Mouse (Mus musculus) kidney, postnatal 36 days (tissue): Measurements from ENCODE around the gene Fam189a1.

ENCODE experiments used
- DNase-seq, 2 experiments: peaks; one replicate each; pipeline ENCODE4 v3.0.0; 2021 to 2022; ENCODE audit warnings: mixed read lengths in 2 of 2

Gene Fam189a1

GRCm38 (mm10) chr7:65156514-65156911, at the start of gene Fam189a1:
Fam189a1 (minus strand) TSS chr7:65156570.
- peak in 1 of 2 experiments; percentile 6 for DNase-seq

GRCm38 (mm10) chr7:65206021-65206420, 49.7 kb upstream of the Fam189a1 start:
- DNase-seq: no peak

GRCm38 (mm10) chr7:65202719-65203118, 46.3 kb upstream of the Fam189a1 start:
- no peak for DNase-seq

GRCm38 (mm10) chr7:65180694-65181093, 24.3 kb upstream of the Fam189a1 start:
- no peak for DNase-seq

- no peak for DNase-seq
Measured at GRCm38 (mm10) chr7:65170762-65171161, 14.4 kb upstream of the Fam189a1 start.

GRCm38 (mm10) chr7:65157031-65158025, 958 bp upstream of the Fam189a1 start:
- DNase-seq: no peak

- peak in 1 of 2 experiments; percentile 23 for DNase-seq
Measured at GRCm38 (mm10) chr7:65155628-65156513, 499 bp downstream of the Fam189a1 start.

- no peak for DNase-seq
Measured at GRCm38 (mm10) chr7:65154576-65154975, 1.8 kb downstream of the Fam189a1 start.

- DNase-seq: no peak
Measured at GRCm38 (mm10) chr7:65153846-65154245, 2.5 kb downstream of the Fam189a1 start.

GRCm38 (mm10) chr7:65151526-65151925, 4.8 kb downstream of the Fam189a1 start:
- DNase-seq: no peak

- no peak for DNase-seq
Measured at GRCm38 (mm10) chr7:65149040-65149439, 7.3 kb downstream of the Fam189a1 start.

GRCm38 (mm10) chr7:65144881-65145280, 11.5 kb downstream of the Fam189a1 start:
- no peak for DNase-seq

GRCm38 (mm10) chr7:65141907-65142698, 14.3 kb downstream of the Fam189a1 start:
- peak in 1 of 2 experiments; percentile 6 for DNase-seq

- no peak for DNase-seq
Measured at GRCm38 (mm10) chr7:65140832-65141231, 15.5 kb downstream of the Fam189a1 start.

GRCm38 (mm10) chr7:65140099-65140498, 16.3 kb downstream of the Fam189a1 start:
- DNase-seq: no peak

GRCm38 (mm10) chr7:65123766-65124165, 32.6 kb downstream of the Fam189a1 start:
- no peak for DNase-seq

GRCm38 (mm10) chr7:65116903-65117302, 39.5 kb downstream of the Fam189a1 start:
- DNase-seq: no peak

- no peak for DNase-seq
Measured at GRCm38 (mm10) chr7:65115366-65115765, 41.0 kb downstream of the Fam189a1 start.

- DNase-seq: no peak
Measured at GRCm38 (mm10) chr7:65111664-65112063, 44.7 kb downstream of the Fam189a1 start.

- DNase-seq: no peak
Measured at GRCm38 (mm10) chr7:65105566-65105965, 50.8 kb downstream of the Fam189a1 start.

- DNase-seq: no peak
Measured at GRCm38 (mm10) chr7:65105097-65105467, 51.3 kb downstream of the Fam189a1 start.
